Mouse (Mus musculus): ENCODE measurements around the gene Wdr26. TPM values are rescaled to one million over a fixed set of nuclear protein-coding genes. Genes with fewer than 3 reads are reported as not detected.

The Wdr26 gene
- polyA plus RNA-seq, 2 experiments = 50.2 to 58.7 TPM

DNA sequence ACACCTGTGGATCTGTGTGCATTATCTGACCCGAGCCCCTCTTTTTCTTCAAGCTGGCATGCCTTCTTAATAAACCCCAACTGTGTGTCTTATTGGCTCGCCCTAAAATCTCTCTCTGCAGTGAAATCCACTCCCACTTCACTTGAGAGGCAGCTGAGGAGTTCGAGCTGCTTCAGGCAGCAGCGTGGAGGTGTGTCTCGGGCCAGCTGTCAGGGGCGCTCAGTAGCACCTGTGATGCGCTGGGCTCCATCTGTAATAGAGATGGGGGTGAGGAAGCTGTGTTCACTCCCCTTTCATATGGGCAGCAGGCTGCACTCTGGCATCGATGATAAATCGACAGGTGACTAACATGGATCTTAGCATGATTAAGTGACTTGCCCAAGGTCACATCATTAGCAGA, 43.6 kb upstream of the Wdr26 start:
- H3K27ac ChIP-seq (replicated peaks; ENCODE audit: low read depth, low read length) = no peak overlapping the region
- H3K4me3 ChIP-seq (replicated peaks; ENCODE audit: low read length) = no peak overlapping the region
- TF ChIP-seq POLR2A (IDR thresholded peaks at IDR 0.05; ENCODE audit: borderline replicate concordance, extremely low read depth, insufficient read depth, insufficient read length) = no peak
- H3K27me3 ChIP-seq (ENCODE audit: control insufficient read depth, insufficient read depth, low read length) = no peaks in the 10 kb centered on the region; the same call in 1 of the 2 replicates
- no peak overlapping the region for H3K4me2 ChIP-seq (replicated peaks; ENCODE audit: low read depth, low read length, severe bottlenecking)
- no peak for DNase-seq (ENCODE audit: low spot score)
- H3K36me3 ChIP-seq (ENCODE audit: control insufficient read depth, insufficient read depth, low read length) = no peaks in the 10 kb centered on the region
- WGBS = 41% methylated on average over 9 of the region's 9 CpGs
- no peak overlapping the region for H3K9ac ChIP-seq (ENCODE audit: low read depth, low read length, severe bottlenecking)
- H3K9me3 ChIP-seq (ENCODE audit: control insufficient read depth, low read length) = no peaks in the 10 kb centered on the region
- H3K4me1 ChIP-seq (ENCODE audit: control insufficient read depth, insufficient read depth, low read length) = peaks cover 27% of the 10 kb centered on the region
- ATAC-seq (ENCODE audit: low FRiP score, low read depth) = no peak

DNA sequence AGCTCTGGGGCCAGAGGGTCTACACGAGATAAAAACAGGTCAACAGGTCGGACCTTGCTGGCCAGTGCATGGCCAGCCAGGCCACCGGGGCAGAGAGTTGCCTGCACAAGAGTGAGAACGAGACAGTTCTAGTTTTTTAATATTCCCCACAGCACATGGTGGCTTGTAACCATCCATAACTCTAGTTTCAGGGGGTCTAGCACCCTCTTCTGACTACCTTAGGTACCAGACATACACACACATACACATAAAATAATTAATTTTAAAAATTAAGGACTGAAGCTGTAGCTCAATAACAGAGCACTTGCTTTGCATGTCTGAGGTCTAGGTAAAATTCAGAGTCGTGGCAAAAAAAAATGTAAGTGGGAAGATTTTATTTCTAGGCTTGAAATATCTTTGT, 39.8 kb upstream of the Wdr26 start:
- no peaks in the 10 kb centered on the region for H3K36me3 ChIP-seq (ENCODE audit: control insufficient read depth, insufficient read depth, low read length)
- no peak overlapping the region for H3K9ac ChIP-seq (ENCODE audit: low read depth, low read length, severe bottlenecking)
- H3K4me3 ChIP-seq (replicated peaks; ENCODE audit: low read length) = no peak overlapping the region
- H3K27ac ChIP-seq (replicated peaks; ENCODE audit: low read depth, low read length) = no peak overlapping the region
- no peak for TF ChIP-seq POLR2A (IDR thresholded peaks at IDR 0.05; ENCODE audit: borderline replicate concordance, extremely low read depth, insufficient read depth, insufficient read length)
- no peak for DNase-seq (ENCODE audit: low spot score)
- H3K9me3 ChIP-seq (ENCODE audit: control insufficient read depth, low read length) = no peaks in the 10 kb centered on the region
- no peak for ATAC-seq (ENCODE audit: low FRiP score, low read depth)
- no peaks in the 10 kb centered on the region for H3K27me3 ChIP-seq (ENCODE audit: control insufficient read depth, insufficient read depth, low read length)
- H3K4me2 ChIP-seq (replicated peaks; ENCODE audit: low read depth, low read length, severe bottlenecking) = no peak overlapping the region
- WGBS = 73% methylated on average over 5 of the region's 5 CpGs
- peaks cover 13% of the 10 kb centered on the region for H3K4me1 ChIP-seq (ENCODE audit: control insufficient read depth, insufficient read depth, low read length)

DNA sequence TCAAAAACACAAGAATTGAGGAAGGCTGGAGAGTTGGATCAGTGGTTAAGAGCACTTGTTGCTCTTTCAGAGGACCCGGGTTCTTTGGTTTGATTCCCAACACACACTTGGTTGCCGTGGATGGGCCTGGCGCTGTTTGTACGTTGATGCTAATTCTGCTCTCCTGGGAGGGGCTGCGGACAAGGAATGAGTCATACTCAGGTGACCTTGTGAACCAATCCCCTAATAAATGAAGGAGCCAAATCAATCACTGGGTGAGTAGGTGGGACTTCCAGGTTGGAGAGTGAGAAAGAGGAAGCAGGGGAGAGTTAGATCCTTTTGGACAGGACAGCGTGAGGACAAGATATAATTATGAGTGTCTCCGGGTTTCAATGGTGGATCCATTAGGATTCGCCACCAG, 39.2 kb upstream of the Wdr26 start:
- H3K9ac ChIP-seq (ENCODE audit: low read depth, low read length, severe bottlenecking) = no peak overlapping the region
- H3K27ac ChIP-seq (replicated peaks; ENCODE audit: low read depth, low read length) = no peak overlapping the region
- H3K36me3 ChIP-seq (ENCODE audit: control insufficient read depth, insufficient read depth, low read length) = no peaks in the 10 kb centered on the region
- DNase-seq (ENCODE audit: low spot score) (no peak), ATAC-seq (ENCODE audit: low FRiP score, low read depth) (no peak)
- H3K4me1 ChIP-seq (ENCODE audit: control insufficient read depth, insufficient read depth, low read length) = peaks cover 7% of the 10 kb centered on the region
- no peaks in the 10 kb centered on the region for H3K9me3 ChIP-seq (ENCODE audit: control insufficient read depth, low read length)
- H3K4me3 ChIP-seq (replicated peaks; ENCODE audit: low read length) = no peak overlapping the region
- TF ChIP-seq POLR2A (IDR thresholded peaks at IDR 0.05; ENCODE audit: borderline replicate concordance, extremely low read depth, insufficient read depth, insufficient read length) = no peak
- 92% methylated on average over 8 of the region's 8 CpGs for WGBS
- no peaks in the 10 kb centered on the region for H3K27me3 ChIP-seq (ENCODE audit: control insufficient read depth, insufficient read depth, low read length)
- no peak overlapping the region for H3K4me2 ChIP-seq (replicated peaks; ENCODE audit: low read depth, low read length, severe bottlenecking)

DNA sequence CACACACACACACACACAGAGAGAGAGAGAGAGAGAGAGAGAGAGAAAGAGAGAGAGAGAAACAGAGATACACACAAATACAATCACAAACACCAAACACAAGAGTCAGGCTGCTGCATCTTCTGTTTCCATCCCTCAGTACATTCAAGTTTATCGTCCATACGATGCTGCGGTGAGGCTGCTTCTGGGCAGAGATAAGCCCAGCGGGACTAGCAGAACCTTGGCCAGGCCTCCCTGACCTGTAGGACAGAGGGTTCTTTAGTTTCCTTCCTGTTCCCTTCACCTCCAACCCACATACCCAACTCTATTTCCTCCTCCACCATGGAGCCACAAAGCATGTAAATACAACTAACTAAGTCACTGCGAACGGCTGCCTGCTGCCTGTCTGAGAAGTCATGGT, 37.7 kb upstream of the Wdr26 start:
- H3K9me3 ChIP-seq (ENCODE audit: control insufficient read depth, low read length) = no peaks in the 10 kb centered on the region
- H3K27ac ChIP-seq (replicated peaks; ENCODE audit: low read depth, low read length) = no peak overlapping the region
- DNase-seq (ENCODE audit: low spot score) = no peak
- H3K4me2 ChIP-seq (replicated peaks; ENCODE audit: low read depth, low read length, severe bottlenecking) = no peak overlapping the region
- H3K9ac ChIP-seq (ENCODE audit: low read depth, low read length, severe bottlenecking) = no peak overlapping the region
- H3K4me3 ChIP-seq (replicated peaks; ENCODE audit: low read length) = no peak overlapping the region
- no peaks in the 10 kb centered on the region for H3K36me3 ChIP-seq (ENCODE audit: control insufficient read depth, insufficient read depth, low read length)
- peaks cover 6% of the 10 kb centered on the region; the same call in 1 of the 2 replicates for H3K4me1 ChIP-seq (ENCODE audit: control insufficient read depth, insufficient read depth, low read length)
- TF ChIP-seq POLR2A (IDR thresholded peaks at IDR 0.05; ENCODE audit: borderline replicate concordance, extremely low read depth, insufficient read depth, insufficient read length) = no peak
- ATAC-seq (ENCODE audit: low FRiP score, low read depth) = no peak
- 93% methylated on average over 6 of the region's 6 CpGs for WGBS
- no peaks in the 10 kb centered on the region for H3K27me3 ChIP-seq (ENCODE audit: control insufficient read depth, insufficient read depth, low read length)

DNA sequence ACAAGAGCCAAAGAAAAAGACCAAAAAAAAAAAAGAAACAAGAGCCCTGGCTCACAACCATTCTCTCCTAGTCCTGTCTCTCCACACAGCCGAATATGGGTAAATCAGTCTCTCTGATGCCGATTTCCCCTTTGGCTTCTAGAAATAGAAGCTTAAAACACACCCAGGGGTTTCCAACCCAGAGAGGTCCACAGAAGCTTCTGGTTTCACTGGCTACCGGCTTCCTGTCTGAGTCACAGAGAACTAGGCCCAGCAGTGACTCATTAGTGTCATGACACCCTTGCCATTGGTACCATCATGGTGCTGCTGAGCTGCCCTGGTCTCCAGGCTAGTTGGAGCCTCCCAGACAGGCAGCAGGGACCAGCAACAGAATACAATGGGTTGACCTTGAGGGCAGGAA, 35.4 kb upstream of the Wdr26 start:
- Histone ChIP-seq H3K27ac (replicated peaks; ENCODE audit: low read depth, low read length) (no peak overlapping the region), H3K9me3 (ENCODE audit: control insufficient read depth, low read length) (no peaks in the 10 kb centered on the region), H3K4me1 (ENCODE audit: control insufficient read depth, insufficient read depth, low read length) (0 out of 2 replicates have a peak, but pooled peaks cover 3% of the 10 kb centered on the region), H3K9ac (ENCODE audit: low read depth, low read length, severe bottlenecking) (no peak overlapping the region; the same call in 1 of the 2 replicates), H3K4me2 (replicated peaks; ENCODE audit: low read depth, low read length, severe bottlenecking) (no peak overlapping the region), H3K27me3 (ENCODE audit: control insufficient read depth, insufficient read depth, low read length) (no peaks in the 10 kb centered on the region), H3K4me3 (replicated peaks; ENCODE audit: low read length) (no peak overlapping the region), H3K36me3 (ENCODE audit: control insufficient read depth, insufficient read depth, low read length) (no peaks in the 10 kb centered on the region)
- TF ChIP-seq POLR2A (IDR thresholded peaks at IDR 0.05; ENCODE audit: borderline replicate concordance, extremely low read depth, insufficient read depth, insufficient read length) = no peak
- 74% methylated on average over 3 of the region's 3 CpGs for WGBS
- ATAC-seq (ENCODE audit: low FRiP score, low read depth) (no peak), DNase-seq (ENCODE audit: low spot score) (no peak)
